Mouse (Mus musculus): ENCODE results near the gene 1700057G04Rik. TPM values are rescaled to one million over a fixed set of nuclear protein-coding genes. Genes with fewer than 3 reads are reported as not detected.

The 1700057G04Rik gene
- not detected for polyA plus RNA-seq (2014; fragmentation: Illumina TruSeq; extraction: RNeasy Lipid Tissue Mini Kit (QIAGEN cat#74804); ENCODE audit: low replicate concordance)

GRCm38 (mm10) chr9:92309077-92309476 is at the start of gene 1700057G04Rik:
Gene 1700057G04Rik (plus strand): TSS chr9:92309377.

DNA sequence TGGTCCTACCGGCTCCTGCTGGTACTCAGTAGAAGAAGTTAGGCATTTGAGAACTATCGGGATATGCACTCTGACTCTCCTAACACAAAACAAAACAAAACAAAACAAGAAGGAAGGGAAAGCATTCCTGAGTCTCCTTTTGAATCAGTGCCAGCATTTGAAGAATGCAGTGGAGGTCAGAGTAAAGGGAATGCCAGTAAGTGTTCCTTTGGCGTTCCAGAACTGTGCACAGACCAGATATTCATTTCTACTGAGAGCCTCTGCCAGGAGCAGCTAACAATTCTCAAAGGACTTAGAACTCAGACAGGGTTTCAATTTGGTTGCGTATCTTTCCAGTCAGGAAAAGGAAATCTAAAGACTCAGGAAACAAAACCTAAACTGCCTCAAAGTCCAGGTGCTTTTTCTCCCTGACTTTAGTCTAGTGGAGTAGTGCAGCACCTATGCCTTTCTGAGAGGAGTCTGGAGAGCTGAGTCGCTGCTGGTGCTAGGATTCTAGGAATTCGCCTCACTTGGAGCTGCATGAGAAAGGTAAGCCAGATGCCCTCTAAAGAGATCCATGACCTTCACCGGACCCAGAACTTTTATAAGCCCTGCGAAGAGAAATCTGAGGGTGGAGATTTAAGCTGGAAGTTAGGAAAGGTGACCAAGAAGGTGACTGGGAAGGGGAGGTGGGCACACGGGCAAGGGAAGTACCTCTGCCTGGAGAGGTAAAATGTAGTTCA is 33.5 kb upstream of the 1700057G04Rik start, which contains the start of gene Plscr2:
TSS of gene Plscr2 (plus strand) at position 117 of the 722 bp plus-strand sequence.

Other genes starting within 250 kb of the 1700057G04Rik start
- not detected for gene Plscr5, start 116.4 kb upstream of the 1700057G04Rik start, polyA plus RNA-seq (2014; fragmentation: Illumina TruSeq; extraction: RNeasy Lipid Tissue Mini Kit (QIAGEN cat#74804); ENCODE audit: low replicate concordance)
- gene Plscr1, start 59.6 kb upstream of the 1700057G04Rik start, polyA plus RNA-seq (2014; fragmentation: Illumina TruSeq; extraction: RNeasy Lipid Tissue Mini Kit (QIAGEN cat#74804); ENCODE audit: low replicate concordance), result 65.2 TPM
- 11.5 TPM for gene Plscr2, start 33.8 kb upstream of the 1700057G04Rik start, polyA plus RNA-seq (2014; fragmentation: Illumina TruSeq; extraction: RNeasy Lipid Tissue Mini Kit (QIAGEN cat#74804); ENCODE audit: low replicate concordance)
- 40.7 TPM for gene Plscr4, start 148.0 kb downstream of the 1700057G04Rik start, polyA plus RNA-seq (2014; fragmentation: Illumina TruSeq; extraction: RNeasy Lipid Tissue Mini Kit (QIAGEN cat#74804); ENCODE audit: low replicate concordance)
- 12.7 TPM for gene Plod2, start 232.8 kb downstream of the 1700057G04Rik start, polyA plus RNA-seq (2014; fragmentation: Illumina TruSeq; extraction: RNeasy Lipid Tissue Mini Kit (QIAGEN cat#74804); ENCODE audit: low replicate concordance)